Mouse (Mus musculus): Measurements from ENCODE around the gene Slc16a13. TPM values are rescaled to one million over a fixed set of nuclear protein-coding genes. Genes with fewer than 3 reads are reported as not detected.

Slc16a13 gene
- 1 to 10 TPM; 2.6 to 3.1 TPM for total RNA-seq (2023)

GRCm38 (mm10) chr11:70220731-70221602, at the start of gene Slc16a13:
Slc16a13 (minus strand) TSS chr11:70221064.

DNA sequence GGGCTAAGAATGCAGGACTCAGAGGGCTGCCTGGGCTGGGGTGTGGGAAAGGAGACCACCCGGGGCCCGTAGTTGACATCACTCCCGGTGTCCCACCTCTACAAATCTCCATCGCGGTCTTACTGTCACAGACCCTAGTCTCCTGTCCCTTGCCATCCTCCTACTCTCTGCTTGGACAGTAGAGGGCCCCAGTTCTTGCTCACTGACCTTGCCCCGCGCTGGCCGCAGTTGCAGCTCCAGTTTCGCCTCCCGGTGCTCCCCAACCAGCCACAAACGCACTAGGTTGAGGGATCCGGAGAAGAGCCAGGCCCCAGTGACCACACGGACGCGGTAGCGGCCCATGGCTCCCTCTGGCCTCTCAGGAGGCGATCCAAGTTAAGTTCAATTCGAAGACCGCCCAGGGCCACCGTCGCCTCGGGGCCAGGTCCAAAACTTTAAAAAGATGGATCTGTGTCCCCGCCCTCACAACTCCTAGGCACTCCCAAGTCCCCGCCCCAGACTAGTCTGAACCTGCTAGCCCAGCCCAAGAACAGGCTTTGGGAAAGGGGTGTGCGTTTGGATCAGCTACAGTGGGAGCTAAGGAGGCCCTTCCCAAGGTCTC, 34.2 kb upstream of the Slc16a13 start, which contains the start of gene Alox12:
TSS of gene Alox12 (minus strand) at position 423 of the 601 bp plus-strand sequence.

GRCm38 (mm10) chr11:70239541-70240279, 18.8 kb upstream of the Slc16a13 start, which contains the start of the genes Gm21988 and Rnasek:
Gm21988 (minus strand) TSS chr11:70239830.
Rnasek (minus strand) TSS chr11:70239842.

GRCm38 (mm10) chr11:70237457-70238167, 16.7 kb upstream of the Slc16a13 start, which contains the start of gene 0610010K14Rik:
0610010K14Rik (minus strand) TSS chr11:70237914.

DNA sequence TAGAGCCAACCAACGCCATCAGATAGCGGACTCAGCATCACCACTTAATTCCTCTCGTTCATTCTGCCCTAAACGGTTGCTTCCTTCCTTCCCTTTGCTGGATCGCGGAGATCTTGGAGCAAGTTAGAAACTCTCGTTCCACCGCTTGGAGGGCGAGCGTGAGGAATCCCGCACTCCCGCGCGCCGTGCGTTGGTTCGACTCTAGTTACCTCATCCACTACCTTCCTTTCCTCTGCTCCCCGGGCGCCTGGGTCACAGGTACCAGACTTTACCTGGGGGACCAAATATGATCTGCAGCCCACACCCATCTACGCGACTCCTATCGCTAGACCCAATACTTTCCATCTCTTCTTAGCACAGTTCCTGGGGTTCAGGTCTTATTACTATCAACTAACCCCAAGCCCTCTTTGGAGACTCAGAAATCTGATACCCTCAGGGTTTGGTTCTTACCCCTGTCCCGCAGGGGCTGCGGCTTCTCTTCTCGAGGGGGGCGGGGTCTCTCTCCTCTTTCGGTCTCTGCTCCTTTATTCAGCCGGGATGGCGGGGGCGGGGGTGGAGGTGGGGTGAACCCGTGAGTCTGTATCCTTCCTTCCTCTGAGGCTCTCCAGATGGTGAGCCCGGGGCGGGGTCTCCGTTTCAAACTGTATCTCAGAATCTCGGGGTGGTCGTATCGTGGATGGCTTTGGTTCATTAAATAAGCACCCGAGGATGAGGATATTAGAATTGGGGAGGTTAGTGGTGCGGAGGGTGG, 8.6 kb upstream of the Slc16a13 start, which contains the start of gene Bcl6b:
TSS of gene Bcl6b (minus strand) at position 539 of the 751 bp plus-strand sequence.

GRCm38 (mm10) chr11:70212423-70212822, 8.4 kb downstream of the Slc16a13 start, which contains the start of gene Slc16a11:
Slc16a11 (plus strand) TSS chr11:70212752.

Other genes with a start within 250 kb of the Slc16a13 start
- 100 to 1,000 TPM; 113 to 123 TPM for gene Ctdnep1, start 239.9 kb downstream of the Slc16a13 start, total RNA-seq (2023)
- gene Elp5, start 238.5 kb downstream of the Slc16a13 start, total RNA-seq (2023), result 10 to 100 TPM; 36.1 to 48.5 TPM
- 100 to 1,000 TPM; 182 to 187 TPM for gene Gabarap, start 229.9 kb downstream of the Slc16a13 start, total RNA-seq (2023)
- gene Phf23, start 225.3 kb downstream of the Slc16a13 start, total RNA-seq (2023), result 10 to 100 TPM; 64.4 to 67.2 TPM
- gene Dvl2, start 220.5 kb downstream of the Slc16a13 start, total RNA-seq (2023), result 10 to 100 TPM; 40.8 to 42.1 TPM
- gene Acadvl, start 205.7 kb downstream of the Slc16a13 start, total RNA-seq (2023), result 10 to 100 TPM; 62.0 to 75.3 TPM
- 10 to 100 TPM; 36.4 to 38.1 TPM for gene Dlg4, start 204.1 kb downstream of the Slc16a13 start, total RNA-seq (2023)
- not detected for gene Asgr1, start 167.0 kb downstream of the Slc16a13 start, total RNA-seq (2023)
- gene Asgr2, start 128.4 kb downstream of the Slc16a13 start, total RNA-seq (2023), result not detected
- gene Mgl2, start 90.7 kb downstream of the Slc16a13 start, total RNA-seq (2023), result not detected
- gene Clec10a, start 64.9 kb downstream of the Slc16a13 start, total RNA-seq (2023), result under 1 TPM in 1 of 2 experiments, not detected in 1; 0.99 TPM
- gene Slc16a11, start 8.3 kb downstream of the Slc16a13 start, total RNA-seq (2023), result not detected
- gene Bcl6b, start 8.7 kb upstream of the Slc16a13 start, total RNA-seq (2023), result under 1 TPM in 1 of 2 experiments, not detected in 1; 0.15 TPM
- gene 0610010K14Rik, start 16.9 kb upstream of the Slc16a13 start, total RNA-seq (2023), result 10 to 100 TPM; 67.4 to 73.0 TPM
- 1 to 10 TPM; 3.9 to 5.7 TPM for gene Gm21988, start 18.8 kb upstream of the Slc16a13 start, total RNA-seq (2023)
- gene Rnasek, start 18.8 kb upstream of the Slc16a13 start, total RNA-seq (2023), result 10 to 100 TPM; 70.1 TPM
- gene Alox12, start 34.3 kb upstream of the Slc16a13 start, total RNA-seq (2023), result not detected
- not detected for gene Alox12e, start 101.6 kb upstream of the Slc16a13 start, total RNA-seq (2023)
- not detected for gene Alox15, start 131.0 kb upstream of the Slc16a13 start, total RNA-seq (2023)
- gene Pelp1, start 189.0 kb upstream of the Slc16a13 start, total RNA-seq (2023), result 10 to 100 TPM; 25.7 to 30.0 TPM
- 100 to 1,000 TPM; 318 to 334 TPM for gene Arrb2, start 211.6 kb upstream of the Slc16a13 start, total RNA-seq (2023)
- gene Med11, start 230.9 kb upstream of the Slc16a13 start, total RNA-seq (2023), result 10 to 100 TPM; 40.1 to 41.8 TPM
- gene Zmynd15, start 238.4 kb upstream of the Slc16a13 start, total RNA-seq (2023), result 1 to 10 TPM in 1 of 2 experiments, under 1 TPM in 1; 0.71 to 1.6 TPM
- gene Cxcl16, start 238.9 kb upstream of the Slc16a13 start, total RNA-seq (2023), result under 1 TPM in 1 of 2 experiments, not detected in 1; 0.76 TPM

All from T-cell, adult 66 days (primary cell).